In genomic region chr10:42841531-42842195, GRCm38 (mm10) we compare ENCODE assay signal across 9 mouse cellular contexts. TPM values are rescaled to one million over a fixed set of nuclear protein-coding genes. Genes with fewer than 3 reads are reported as not detected.
DNase-seq lines count a peak whose midpoint lies in the region; TF ChIP-seq lines count a peak whose summit lies in the region.
"Had no signal": no experiment of that assay in that cellular context is flagged by ENCODE, and none has a peak within 500 bp of the region (broad histone marks: within the 10 kb centered on the region; RNA-seq: fewer than 3 reads in every experiment).

No protein-coding gene starts in this region.

- H3K27me3 ChIP-seq in liver, adult 2 months (ENCODE audit: control insufficient read depth, insufficient read depth, low read length): no peaks in the 10 kb centered on the region
- H3K27me3 ChIP-seq: heart, embryonic 12.5 days had no signal

- no peaks in the 10 kb centered on the region for H3K36me3 ChIP-seq in liver, adult 2 months (ENCODE audit: control insufficient read depth, insufficient read depth, low read length)

- no peaks in the 10 kb centered on the region for H3K79me2 ChIP-seq in liver, adult 2 months (ENCODE audit: control insufficient read depth, insufficient read depth, low read length)

- WGBS in liver, adult 2 months: 67% methylated on average over 16 of the region's 16 CpGs

- intact Hi-C loops in heart, postnatal 10 days (cut with DNase I): loop anchor here (1.0 to 2.0 kb wide), 2 partner anchors 101 to 149 kb away; no protein-coding TSS in a partner anchor

- TF ChIP-seq POLR2A in liver, adult 2 months (IDR thresholded peaks at IDR 0.05; ENCODE audit: extremely low read depth, insufficient read depth, low read length): no peak

- TF ChIP-seq CTCF in liver, adult 2 months (IDR thresholded peaks at IDR 0.05; ENCODE audit: low read depth, low read length): peak; percentile 84

- DNase-seq in heart, postnatal 4 days: peak; percentile 36
- no peak for DNase-seq in heart, postnatal 10 days
- peak; percentile 43 for DNase-seq in 416B (ENCODE audit: low read depth)
- DNase-seq in NIH3T3 (ENCODE audit: low read depth): peak; percentile 24
- no peak for DNase-seq in liver, adult 2 months (ENCODE audit: extremely low read depth, low read depth, low spot score)
- DNase-seq in right cerebral cortex, adult 18-20 months: no peak
- no peak for DNase-seq in left cerebral cortex, adult 8-10 months (ENCODE audit: low spot score in 2 of 2)
- DNase-seq in kidney, adult 9 months: no peak

- no peak overlapping the region for H3K4me3 ChIP-seq in liver, adult 2 months (ENCODE audit: insufficient read depth, low read depth, low read length)
- H3K4me3 ChIP-seq: heart, embryonic 12.5 days had no signal

- H3K9ac ChIP-seq in liver, adult 2 months (ENCODE audit: low read depth, low read length): no peak overlapping the region
- H3K9ac ChIP-seq: heart, embryonic 12.5 days had no signal

- peaks cover 5% of the 10 kb centered on the region for H3K4me1 ChIP-seq in liver, adult 2 months (ENCODE audit: control insufficient read depth, insufficient read depth, low read length)

- H3K27ac ChIP-seq in liver, adult 2 months (replicated peaks; ENCODE audit: insufficient read depth, low read depth, low read length): no peak overlapping the region

RNA-seq across cellular contexts. Expression of gene Scml4, which starts 18.5 kb away (rescaled TPM):
- 1 to 10 TPM; 4.2 to 4.9 TPM for total RNA-seq in heart, postnatal 4 days (2021)
- total RNA-seq in heart, postnatal 10 days (2021): 1 to 10 TPM; 3.6 TPM
- 0.20 and 0.28 TPM in 2 replicates for total RNA-seq in liver, adult 2 months (2014; rRNA removed)
- polyA plus RNA-seq in liver, adult 2 months (2012; rRNA removed): 0.30 and 0.50 TPM in 2 replicates
- 1 to 10 TPM; 2.7 to 6.2 (median 3.1) TPM for total RNA-seq in left cerebral cortex, adult 8-10 months (2022)

Comparison
In these comparisons a context has a peak if more than half of its experiments do, and no peak if none do; other contexts are left out.
1. DNase-seq: peak in heart, postnatal 4 days (single experiment), 416B (single experiment) and NIH3T3 (single experiment); none in heart, postnatal 10 days (0 of 2), liver, adult 2 months (single experiment), right cerebral cortex, adult 18-20 months (single experiment), left cerebral cortex, adult 8-10 months (0 of 2) and kidney, adult 9 months (single experiment).